Mouse (Mus musculus) limb, embryonic 10.5 days (tissue): Measurements from ENCODE around the gene Olfr135. TPM values are rescaled to one million over a fixed set of nuclear protein-coding genes. Genes with fewer than 3 reads are reported as not detected.

Experiments used
- DNase-seq: peaks from one replicate; pipeline ENCODE4 v3.0.0-alpha.2; 2017; ENCODE audit warnings: low spot score
- H3K27ac ChIP-seq: fragments of 300-500 bp; sonication (generic); 2 replicates; pipeline ENCODE4 v1.5.1; 2016; ENCODE audit warnings: mild to moderate bottlenecking
- H3K27me3 ChIP-seq: fragments of 300-500 bp; sonication (generic); 2 replicates; pipeline ENCODE4 v1.6.1; 2016; ENCODE audit warnings: low read depth, mild to moderate bottlenecking; ENCODE audit not compliant: poor library complexity, severe bottlenecking
- H3K36me3 ChIP-seq: fragments of 300-500 bp; sonication (generic); 2 replicates; pipeline ENCODE4 v1.6.1; 2016; ENCODE audit warnings: mild to moderate bottlenecking, moderate library complexity
- H3K4me1 ChIP-seq: fragments of 300-500 bp; sonication (generic); 2 replicates; pipeline ENCODE4 v1.6.1; 2016
- H3K4me3 ChIP-seq: fragments of 300-500 bp; sonication (generic); 2 replicates; pipeline ENCODE4 v1.5.1; 2016; ENCODE audit warnings: mild to moderate bottlenecking, moderate library complexity
- H3K9me3 ChIP-seq: fragments of 300-500 bp; sonication (generic); replicated peaks from 2 replicates; pipeline ENCODE4 v1.6.1; 2016; ENCODE audit warnings: mild to moderate bottlenecking
- WGBS: fragments of 180-500 bp; shearing (Covaris S2); methylation state at CpG from one replicate; pipeline ENCODE4 v1.1.7; 2016; 5-methylcytosine and 5-hydroxymethylcytosine counted together
- polyA plus RNA-seq: library from polyadenylated mRNA; unstranded; fragments of >200 nt; fragmentation: Nextera tagmentation; extraction: Ambion mirVana; gene quantifications from 2 replicates; pipeline ENCODE4 v1.2.1, GENCODE M21; 2016

The Olfr135 gene
- polyA plus RNA-seq = not detected in 2 replicates

DNA sequence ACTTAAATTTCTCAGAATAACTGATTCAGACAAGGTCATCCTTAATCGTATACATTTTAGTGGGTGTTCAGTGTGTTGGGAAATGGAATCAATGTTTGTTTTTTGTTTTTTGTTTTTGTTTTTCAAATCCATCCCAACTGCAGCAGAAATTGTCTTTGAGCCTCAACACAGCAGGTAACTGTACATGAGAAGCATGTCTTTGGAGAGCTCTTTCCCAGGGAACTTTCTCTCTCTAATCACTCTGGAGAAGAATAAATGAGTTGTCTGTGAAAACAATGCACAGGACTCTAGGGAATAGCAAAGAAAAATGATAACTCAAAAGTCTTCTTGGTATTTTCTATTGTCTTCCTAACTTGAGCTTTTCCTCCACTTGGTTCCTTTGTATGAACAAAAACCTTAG lies at the start of gene Olfr135:
Olfr135 (plus strand) TSS at position 301 of the 400 bp plus-strand sequence.
- Histone ChIP-seq H3K4me1 (no peaks in the 10 kb centered on the region), H3K4me3 (no peak within 1 kb of the TSS), H3K27me3 (no peaks in the 10 kb centered on the region), H3K27ac (no peak within 1 kb of the TSS), H3K9me3 (no peaks in the 10 kb centered on the region), H3K36me3 (no peaks in the 10 kb centered on the region)
- no peak for DNase-seq
- WGBS = 98% methylated on average over 1 of the region's 1 CpGs

DNA sequence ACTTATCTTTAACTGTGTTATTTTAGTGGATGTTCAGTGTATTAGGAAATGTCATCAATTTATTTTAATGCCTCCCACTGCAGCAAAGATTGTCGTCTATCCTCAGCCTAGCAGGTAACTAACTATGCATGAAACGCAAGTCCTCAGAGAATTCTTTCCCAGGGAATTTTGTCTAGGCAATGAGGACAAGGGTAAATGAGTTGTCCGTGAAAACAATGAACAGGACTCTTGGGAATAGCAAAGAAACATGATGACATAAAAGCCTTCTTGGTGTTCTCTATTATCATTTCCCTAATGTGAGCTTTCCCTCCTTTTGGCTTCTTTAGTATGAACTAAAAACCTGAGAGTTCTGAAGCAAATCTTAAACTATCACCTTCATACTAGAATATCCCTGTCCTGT lies 33.0 kb upstream of the Olfr135 start, which contains the start of gene Olfr134:
Olfr134 (plus strand) TSS at position 301 of the 400 bp plus-strand sequence.
- H3K4me3 ChIP-seq = no peak within 1 kb of the TSS
- WGBS = 81% methylated on average over 3 of the region's 3 CpGs
- no peaks in the 10 kb centered on the region for H3K9me3 ChIP-seq
- no peaks in the 10 kb centered on the region for H3K36me3 ChIP-seq
- H3K4me1 ChIP-seq = no peaks in the 10 kb centered on the region
- DNase-seq = no peak
- no peak within 1 kb of the TSS for H3K27ac ChIP-seq
- H3K27me3 ChIP-seq = no peaks in the 10 kb centered on the region

Other genes with a start within 250 kb of the Olfr135 start
- gene Olfr129, start 144.3 kb upstream of the Olfr135 start, polyA plus RNA-seq = not detected in 2 replicates
- not detected in 2 replicates for gene Olfr130, start 140.4 kb upstream of the Olfr135 start, polyA plus RNA-seq
- gene Olfr131, start 115.6 kb upstream of the Olfr135 start, polyA plus RNA-seq = not detected in 2 replicates
- gene Olfr132, start 69.8 kb upstream of the Olfr135 start, polyA plus RNA-seq = not detected in 2 replicates
- not detected in 2 replicates for gene Olfr133, start 59.1 kb upstream of the Olfr135 start, polyA plus RNA-seq
- not detected in 2 replicates for gene Olfr134, start 32.9 kb upstream of the Olfr135 start, polyA plus RNA-seq
- gene Olfr138, start 56.7 kb downstream of the Olfr135 start, polyA plus RNA-seq = not detected in 2 replicates
- not detected in 2 replicates for gene Olfr137, start 103.2 kb downstream of the Olfr135 start, polyA plus RNA-seq
- gene Olfr136, start 125.5 kb downstream of the Olfr135 start, polyA plus RNA-seq = not detected in 2 replicates
- not detected in 2 replicates for gene Esp36, start 215.8 kb downstream of the Olfr135 start, polyA plus RNA-seq